Mouse (Mus musculus) heart, postnatal 4 days (tissue): Measurements from ENCODE around the gene Ppp4r2. TPM values are rescaled to one million over a fixed set of nuclear protein-coding genes. Genes with fewer than 3 reads are reported as not detected.

ENCODE experiments used
- DNase-seq: peaks from one replicate; pipeline ENCODE4 v3.0.0; 2021
- total RNA-seq, 2 experiments: library from RNA; stranded (reverse); gene quantifications; 2 replicates each; pipeline ENCODE4 v1.2.3; 2021

Ppp4r2 gene
- 10 to 100 TPM; 64.9 to 66.8 TPM for total RNA-seq

DNA sequence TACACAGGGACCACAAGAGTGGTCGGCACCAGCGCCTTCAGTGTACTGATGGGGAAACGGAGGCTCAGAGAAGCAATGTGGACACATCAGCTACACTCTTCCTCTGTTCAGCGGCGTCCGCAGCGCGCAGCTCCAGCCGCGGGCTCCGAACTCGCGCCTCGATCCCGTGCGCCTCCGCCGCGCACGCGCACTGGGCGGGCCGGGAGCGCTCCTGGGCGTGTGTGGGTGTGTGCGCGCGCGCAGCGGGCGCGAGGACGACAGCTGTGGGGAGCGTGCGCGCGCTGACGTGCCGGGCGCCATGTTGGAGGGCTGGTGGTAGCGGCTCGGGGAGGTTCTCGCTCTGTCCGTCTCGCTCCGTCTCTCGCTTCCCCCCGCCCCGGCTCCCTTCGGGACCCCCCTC, at the start of gene Ppp4r2:
Gene Ppp4r2, plus strand, starts transcription at position 268 of the 400 bp plus-strand sequence.
- peak; percentile 93 for DNase-seq

DNA sequence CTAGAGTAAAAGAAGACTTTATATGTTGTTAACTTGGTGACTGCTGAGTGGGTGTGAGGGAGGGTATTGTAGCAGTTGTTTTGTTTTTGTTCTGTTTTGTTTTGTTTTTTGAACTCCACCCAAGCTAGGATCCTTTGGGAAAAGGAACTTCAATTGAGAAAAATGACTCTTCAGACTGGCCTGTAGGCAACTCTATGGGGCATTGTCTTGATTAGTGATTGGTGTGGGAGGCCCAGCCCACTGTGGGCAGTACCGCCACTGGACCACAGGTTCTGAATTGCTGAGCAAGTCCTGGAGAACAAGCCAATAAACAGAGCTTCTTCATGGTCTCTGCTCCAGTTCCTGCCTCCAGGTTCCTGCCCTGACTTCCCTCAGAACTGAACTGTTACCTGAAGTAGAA, 45.7 kb upstream of the Ppp4r2 start:
- DNase-seq, result no peak

DNA sequence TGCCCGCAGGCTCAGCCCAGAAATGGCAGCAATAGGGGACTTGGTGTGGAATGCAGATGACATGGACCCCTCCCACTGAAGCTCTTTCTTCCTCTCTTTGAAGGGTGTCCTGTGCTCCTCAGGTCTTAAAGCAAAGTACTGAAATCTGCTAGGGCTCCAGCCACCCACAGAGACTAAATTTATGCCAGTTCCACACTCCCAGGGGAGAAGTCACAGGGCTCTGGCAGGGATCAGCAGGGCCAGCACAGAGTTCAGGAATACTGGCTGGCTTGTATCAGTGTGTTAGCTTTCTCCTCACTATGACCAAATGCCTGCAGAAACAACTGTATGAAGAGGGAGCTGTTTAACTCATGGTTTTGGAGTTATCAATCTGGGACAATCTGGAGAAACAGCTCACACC, 44.3 kb upstream of the Ppp4r2 start:
- no peak for DNase-seq

DNA sequence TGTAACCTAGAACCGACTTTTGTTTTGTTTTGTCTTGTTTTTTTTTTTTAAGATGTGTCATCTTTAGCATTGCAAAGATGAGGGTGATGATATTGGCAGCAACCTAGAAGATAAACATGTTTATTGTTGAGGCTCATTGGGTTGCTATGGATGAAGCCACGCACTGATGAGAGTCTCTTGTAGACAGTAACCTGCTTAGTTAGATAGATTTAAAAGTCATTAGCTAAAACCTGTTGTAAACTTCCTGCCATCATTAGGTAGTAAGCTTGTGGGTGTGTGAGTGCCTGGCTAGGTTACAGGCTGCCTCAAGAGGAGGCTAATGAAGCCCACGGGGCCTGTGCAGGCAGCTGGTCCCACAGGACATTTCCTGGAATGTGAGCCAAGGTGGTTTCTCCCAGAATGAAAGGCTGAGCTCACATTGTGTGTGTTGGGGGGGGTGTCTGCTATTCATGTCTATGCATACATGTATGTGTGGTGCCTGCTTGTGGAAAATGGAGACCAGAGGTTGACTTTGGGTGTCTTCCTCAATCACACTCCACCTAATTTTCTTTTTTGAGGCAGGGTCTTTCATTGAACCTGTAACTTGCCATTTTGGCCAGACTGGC, 41.3 kb upstream of the Ppp4r2 start:
- no peak for DNase-seq

DNA sequence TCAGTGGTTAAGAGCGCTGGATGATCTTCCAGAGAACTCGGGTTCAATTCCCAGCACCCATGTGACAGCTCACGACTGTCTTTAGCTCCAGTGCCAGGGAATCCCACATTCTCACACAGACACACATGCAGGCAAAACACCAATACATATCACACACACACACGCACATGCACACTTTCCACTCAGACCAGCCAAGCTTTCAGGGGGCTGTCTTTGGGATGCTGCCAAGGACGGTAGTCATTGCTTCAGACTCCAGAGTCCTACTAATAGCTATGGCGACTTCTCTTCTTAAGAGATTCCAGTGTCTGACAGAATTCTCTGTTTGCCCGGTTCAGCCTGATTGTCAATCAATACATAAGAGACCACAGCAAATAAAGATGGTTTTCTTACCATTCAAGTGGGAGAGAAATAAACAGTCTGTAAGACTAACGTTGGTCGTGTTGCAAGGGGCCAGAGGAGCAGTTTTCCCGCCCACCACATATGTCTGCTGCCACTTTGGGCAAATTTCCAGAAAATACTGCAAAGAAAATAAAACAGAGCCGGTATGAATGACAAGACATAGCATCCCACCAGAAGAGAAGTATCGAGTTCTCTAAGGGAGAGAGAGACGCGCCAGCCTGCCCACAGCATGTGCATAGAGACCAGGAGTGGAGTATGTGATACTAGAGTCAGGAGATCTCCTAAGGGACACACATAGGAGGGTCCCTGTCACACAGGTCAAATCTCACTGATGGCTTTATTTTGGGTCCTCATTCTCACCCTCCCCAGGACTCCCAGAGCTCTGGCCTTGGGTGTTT, 40.3 kb upstream of the Ppp4r2 start:
- peak; percentile 19 for DNase-seq

DNA sequence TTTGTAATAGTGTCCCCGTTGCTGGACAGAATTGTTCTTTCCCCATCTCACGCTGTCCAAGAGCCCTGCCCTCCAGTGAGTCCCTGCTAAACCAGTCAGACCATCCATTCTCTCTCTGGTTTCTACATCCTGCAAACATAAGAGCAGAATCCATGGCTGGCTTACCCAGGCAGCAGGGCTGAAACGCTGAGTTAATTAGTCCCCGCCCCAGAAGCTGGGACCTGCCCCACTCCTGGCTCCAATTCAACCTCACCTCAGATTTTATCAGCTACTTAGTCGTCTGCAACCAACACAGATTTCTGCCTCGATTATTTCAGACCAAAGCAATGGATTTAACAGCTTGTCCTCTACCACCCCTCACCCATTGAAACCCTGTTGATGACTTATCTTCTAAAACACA, 37.6 kb upstream of the Ppp4r2 start:
- DNase-seq, result no peak

DNA sequence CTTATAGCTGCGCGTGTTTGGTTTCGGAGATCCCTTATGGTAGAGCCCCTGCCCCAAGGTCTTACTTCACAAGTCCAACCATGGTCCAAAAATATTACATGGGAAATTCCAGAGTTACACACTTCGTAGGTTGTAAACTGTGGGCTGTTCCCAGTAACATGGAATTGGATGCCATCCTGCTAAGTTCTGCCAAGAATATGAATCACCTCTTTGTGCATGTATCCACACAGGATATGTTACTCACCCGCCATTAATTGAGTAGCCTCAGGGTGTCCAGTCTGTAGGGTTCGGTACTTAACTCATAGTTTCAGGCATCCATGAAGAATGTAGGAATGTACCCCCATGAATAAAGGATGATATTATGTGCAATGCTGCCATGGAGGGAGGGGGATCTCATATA, 34.1 kb upstream of the Ppp4r2 start:
- DNase-seq, result no peak

DNA sequence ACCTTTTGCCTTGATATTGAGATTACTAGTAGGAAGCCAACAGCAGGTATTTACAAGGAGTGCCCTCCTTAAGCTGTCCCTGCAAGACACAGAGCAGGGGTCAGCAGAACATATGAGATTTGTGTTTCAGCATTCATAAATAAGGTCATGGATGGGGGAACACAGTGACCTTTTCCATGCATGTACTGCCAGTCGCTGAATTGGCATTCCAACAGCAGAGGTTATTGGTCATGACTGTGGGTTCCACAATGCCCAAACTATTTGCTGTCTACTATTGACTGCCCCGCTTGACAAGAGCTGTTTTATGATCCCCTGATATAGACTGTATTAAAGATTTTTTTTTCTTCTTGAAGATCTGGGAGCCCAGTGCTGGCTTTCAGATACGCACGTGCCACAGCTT, 33.7 kb upstream of the Ppp4r2 start:
- DNase-seq, result no peak

DNA sequence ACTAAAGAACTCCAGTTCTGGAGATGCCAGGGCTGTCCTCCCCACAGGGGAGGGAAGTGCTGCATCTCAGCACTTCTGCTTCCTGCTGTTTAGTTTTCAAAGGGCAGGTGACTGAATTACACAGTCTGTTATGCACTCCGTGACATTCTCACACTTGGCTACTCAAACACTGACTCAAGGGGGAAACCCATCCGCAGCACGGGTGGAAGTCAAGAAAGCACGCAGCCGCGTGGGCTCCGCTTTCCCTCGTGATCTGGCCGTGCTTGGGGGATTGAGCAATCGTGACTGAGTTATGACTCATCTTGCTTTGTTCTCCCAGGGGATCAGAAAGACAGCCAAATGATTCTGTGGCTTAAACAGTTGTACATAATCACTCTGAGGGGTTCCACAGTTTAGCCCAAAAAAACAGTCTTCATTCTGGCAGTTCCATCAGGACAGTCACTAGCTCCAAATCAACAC, 32.9 kb upstream of the Ppp4r2 start:
- peak; percentile 62 for DNase-seq

DNA sequence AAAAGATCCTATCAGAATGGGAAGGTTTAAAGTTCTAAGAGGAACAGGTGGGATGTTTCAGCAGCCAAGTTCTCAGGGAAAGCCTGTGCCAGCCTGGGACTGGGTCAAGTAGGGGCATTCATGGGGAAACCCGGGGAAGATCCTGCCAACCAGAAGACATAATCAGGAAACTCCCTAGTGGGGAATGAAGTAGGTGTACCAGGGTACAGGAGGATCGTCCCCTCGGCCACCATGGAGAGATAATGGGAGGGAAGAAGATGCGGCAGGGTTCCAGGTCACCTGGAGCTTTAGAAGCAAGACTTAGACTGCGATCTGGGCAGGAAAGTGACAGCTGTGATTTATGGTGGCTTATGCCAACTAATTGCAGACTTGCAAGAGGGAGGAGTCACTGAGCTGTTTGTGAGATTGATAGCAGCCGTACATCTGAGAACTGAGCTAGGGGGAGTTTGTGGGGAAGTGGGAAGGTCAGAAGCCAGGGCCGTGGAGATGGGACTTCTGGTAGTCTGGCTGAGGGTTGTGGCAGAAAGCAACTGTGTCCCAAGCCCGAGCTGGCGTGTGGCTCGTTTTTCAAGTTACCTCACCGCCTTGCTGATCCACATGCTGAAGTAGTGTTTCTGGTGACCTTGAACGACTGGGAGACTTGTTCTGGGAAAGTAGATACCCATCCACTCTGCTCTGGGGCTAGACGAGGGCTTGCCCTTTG, 30.9 kb upstream of the Ppp4r2 start:
- DNase-seq, result peak; percentile 18

DNA sequence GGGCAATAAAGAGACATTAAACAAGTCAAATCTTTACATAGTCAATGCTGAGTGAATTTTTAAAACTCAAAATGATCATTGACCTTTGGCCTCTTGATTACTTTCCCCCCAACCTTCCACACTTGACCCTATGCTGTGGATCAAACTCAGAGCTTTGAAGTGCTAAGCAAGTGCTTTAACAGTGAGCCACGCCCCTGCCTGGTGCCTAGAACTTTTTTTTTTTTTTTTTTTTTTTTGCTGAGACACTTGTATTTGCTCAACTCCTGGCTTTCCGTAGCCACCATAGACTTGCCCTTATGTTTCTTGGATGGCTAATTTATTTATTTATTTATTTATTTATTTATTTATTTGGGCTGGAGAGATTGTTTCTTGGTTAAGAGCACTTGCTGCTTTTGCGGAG, 30.2 kb upstream of the Ppp4r2 start:
- no peak for DNase-seq

DNA sequence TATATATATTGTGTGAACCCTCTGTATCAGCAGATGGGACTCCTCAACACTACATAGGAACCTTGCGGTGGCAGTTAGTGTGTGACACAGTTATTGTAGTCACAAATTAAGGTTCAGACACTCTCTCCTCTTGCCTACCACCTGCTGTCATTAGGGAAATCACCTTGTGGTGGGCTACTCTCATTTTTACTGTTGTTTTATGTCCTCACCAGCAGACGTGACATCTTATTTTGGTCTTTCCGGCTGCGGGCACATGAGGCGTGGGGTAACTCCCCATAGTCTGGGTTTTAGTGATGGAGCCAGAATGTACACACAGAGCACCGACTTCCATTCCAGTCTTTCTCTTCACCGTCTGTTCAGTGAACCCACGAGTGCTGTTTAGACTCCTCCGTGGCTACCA, 26.2 kb upstream of the Ppp4r2 start:
- DNase-seq, result no peak

DNA sequence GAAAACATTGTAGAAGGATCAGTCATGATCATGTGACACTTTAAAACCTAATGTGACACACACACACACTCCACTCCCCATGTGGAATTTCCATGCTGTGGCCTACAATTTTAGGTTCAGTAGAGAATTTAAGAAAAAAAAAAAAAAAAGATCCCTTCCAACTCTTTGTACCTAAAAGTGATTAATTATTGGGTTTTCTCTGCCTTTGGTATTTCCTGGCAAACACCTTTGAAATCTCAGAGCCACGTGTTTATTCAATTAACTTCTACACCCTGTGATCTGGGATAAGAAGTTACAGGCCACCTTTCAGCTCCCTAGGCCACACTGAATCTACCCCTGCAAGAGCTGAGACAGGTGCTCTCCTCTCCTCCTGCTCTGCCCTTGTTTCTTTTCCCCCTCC, 25.7 kb upstream of the Ppp4r2 start:
- DNase-seq, result no peak

DNA sequence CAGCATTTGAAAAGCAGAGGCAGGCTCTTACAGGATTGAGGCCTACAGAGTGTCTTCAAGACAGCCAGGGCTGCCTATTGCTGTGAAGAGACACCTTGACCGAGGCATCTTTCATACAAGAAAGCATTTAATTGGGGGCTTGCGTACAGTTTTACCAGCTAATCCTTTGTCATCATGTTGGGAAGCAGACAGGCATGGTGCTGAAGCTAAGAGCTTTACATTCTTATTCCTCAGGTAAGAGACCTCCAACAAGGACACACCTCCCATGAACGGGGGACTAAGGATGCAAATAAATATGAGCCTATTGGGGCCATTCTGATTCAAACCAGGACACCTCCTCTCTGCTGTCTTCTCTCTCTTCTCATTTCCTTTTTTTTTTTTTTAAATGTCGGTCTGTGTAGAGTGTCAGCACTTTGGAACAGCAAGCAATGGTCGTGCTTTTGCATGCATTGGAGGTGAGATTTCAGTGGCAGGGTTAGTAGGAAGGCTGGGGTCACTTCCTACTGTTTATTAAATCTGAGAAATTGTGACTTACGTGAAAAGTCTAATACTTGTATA, 25.1 kb upstream of the Ppp4r2 start:
- DNase-seq, result no peak

DNA sequence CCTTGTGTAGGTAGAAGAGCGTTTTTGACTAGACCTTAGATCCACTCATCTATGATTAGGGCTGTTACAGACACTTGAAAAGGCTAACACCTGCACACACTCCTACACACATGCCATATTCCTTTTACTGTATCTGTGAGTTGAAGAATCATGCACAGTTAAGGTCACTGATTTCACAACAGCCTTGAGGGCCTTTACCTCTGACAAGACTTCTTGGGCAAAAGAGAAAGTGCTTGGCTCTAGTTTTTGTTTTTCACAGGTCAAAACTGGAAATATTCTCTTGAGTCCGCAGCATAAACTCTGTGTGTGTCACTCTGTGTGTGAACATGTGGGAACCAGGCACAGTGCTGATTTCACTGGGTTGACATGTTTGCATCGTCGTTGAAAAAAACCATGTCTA, 23.3 kb upstream of the Ppp4r2 start:
- no peak for DNase-seq

DNA sequence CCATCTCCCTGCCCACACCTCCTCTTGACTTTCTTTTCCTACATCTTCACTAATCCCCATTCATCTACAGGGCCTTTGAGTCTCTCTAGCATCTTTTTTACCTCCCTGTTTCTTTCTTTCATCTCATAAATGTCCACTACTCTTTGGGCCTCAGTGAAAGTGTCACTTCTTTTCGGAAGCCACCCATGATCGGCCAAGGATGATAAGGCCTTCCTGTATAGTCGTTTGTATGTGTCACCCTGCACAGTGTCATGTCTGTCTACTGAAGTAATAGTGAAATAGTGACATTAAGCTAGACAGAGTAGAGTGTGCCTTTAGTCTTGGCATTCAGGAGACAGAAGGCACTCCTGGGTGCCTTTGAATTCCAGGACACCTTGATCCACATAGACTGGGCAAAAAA, 21.7 kb upstream of the Ppp4r2 start:
- DNase-seq, result no peak

DNA sequence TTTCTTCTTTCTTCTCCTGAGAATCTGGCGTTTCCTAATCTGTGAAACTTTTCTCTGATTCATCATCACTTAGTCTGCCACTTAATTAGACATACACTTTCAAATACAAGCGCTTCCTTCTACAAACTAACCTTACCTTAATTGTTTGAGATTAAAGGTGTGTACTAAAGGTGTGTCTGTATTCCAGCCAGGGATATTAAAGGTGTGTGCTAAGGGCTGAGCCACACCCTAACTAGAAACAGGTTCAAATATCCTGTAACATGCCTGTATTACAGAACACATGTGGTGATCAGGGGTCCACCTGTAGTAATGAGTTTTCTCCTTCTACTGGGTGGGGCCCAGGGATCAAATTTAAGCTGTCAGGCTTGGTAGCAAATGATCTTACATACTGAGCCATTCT, 12.1 kb upstream of the Ppp4r2 start:
- DNase-seq, result no peak

DNA sequence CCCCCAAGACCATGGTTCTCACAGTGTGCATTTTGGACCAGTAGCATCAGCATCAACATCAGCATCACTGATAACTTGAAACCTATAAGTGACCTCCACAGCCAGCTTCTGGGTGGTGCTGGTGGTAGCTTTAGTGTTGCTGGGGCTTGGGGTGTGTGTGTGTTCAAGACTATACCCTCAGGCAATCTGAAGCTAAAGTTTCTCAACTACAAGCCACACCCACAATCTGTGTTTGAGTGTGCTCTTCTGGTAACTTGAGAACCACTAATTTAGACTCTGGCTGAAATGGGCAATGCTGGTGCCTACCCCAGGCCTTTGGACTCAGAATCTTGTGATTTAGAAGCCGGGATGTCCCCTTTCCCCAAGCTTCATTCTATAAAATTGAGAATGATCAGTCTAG, 10.1 kb upstream of the Ppp4r2 start:
- no peak for DNase-seq

DNA sequence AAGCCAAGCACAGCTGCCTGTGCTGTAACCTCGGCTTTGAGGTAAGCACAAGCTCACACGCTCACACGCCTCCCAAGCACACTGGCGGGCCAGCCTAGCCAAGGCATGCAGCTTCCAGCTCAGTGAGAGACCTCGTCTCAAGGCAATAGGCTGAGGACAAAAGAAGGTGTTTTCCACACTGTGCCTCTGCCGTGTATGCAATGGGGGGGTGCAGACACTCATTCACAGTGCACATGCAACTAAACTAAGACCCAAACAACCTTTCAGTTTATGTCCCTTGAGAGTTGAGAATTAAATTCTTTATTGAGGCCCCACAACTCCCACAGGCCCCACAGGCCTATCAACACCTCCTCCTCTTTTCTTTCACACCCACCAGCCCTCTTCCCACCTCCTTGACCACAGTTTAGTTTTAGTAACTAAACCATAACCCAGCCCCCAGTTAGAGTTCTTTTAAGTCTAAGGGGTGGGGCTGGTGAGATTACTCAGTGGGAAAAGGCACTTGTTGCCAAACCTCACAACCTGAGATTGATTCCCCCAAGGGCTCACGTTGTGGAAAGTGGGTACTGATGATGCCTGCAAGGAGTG, 8.9 kb upstream of the Ppp4r2 start:
- DNase-seq, result no peak

DNA sequence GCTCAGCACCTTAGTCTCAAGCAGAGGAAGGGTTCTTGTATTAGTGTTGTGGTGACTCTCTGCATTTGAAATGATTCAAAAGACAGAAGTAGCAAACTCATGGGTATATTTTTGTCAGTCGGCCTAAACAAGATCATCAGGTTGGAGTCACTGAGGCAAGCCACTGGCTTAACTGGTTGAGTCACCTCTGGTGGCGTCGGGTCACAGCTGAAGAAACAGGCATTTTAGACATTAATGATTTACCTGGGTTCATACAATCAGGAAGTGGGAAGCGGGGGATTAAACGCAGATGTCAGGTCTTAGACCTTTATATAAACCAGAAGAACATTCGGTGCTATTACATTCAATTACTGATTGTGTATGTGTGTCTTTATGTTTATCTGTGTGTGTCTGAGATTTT, 7.4 kb upstream of the Ppp4r2 start:
- no peak for DNase-seq

DNA sequence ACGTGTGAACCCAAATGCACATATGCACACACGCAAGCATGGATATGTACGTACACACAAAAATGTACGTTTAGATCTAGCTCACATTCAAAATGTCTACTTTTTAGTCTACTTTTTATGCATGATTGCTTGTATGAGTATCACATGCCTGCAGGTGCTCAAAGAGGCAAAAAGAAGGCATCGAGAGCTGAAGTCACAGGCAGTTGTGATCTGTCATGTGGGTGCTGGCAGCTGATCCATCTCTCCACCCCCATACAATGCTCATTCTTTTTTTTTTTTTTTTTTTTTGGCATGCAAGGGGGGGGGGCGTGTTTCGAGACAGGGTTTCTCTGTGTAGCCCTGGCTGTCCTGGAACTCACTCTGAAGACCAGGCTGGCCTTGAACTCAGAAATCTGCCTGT, 4.9 kb upstream of the Ppp4r2 start:
- DNase-seq, result no peak

DNA sequence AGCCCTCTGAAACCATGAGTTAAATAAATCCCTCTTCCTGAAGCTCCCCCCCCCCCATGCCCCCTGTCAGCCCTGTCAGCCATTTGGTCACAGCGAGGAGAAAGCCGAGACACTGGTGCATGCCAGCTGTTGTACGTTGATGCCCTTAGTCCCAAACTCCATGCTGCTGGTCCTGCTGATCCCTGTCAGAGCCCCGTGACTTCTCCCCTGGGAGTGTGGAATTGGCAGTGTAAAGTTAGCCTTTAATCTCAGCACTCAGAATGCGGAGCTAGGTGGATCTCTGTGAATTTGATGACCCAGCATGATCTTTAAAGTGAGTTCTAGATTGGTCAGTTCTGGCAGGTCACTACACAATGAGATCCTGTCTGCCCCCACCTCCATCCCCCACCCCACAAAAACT, 3.7 kb upstream of the Ppp4r2 start:
- no peak for DNase-seq

DNA sequence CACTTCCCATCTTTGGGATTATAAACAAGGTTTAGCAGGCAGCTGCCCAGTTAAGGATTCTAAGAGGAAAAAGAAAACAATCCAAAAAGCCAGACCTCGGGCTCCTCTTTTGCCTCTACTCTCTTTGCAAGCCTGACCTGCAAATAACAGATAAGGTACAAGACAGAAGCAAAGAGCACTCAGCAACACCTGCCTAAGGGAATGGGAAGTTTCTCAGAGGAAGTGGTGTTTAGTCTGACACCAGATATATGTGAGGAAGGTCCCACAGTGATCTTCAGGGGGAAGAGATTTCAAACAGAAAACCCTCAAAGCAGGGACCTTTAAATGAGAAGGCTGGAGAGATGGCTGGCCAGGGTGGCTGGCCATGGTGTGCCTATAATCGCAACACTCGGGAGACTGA, 2.2 kb upstream of the Ppp4r2 start:
- no peak for DNase-seq
